Mouse (Mus musculus): ENCODE measurements around the gene Fli1. TPM values are rescaled to one million over a fixed set of nuclear protein-coding genes. Genes with fewer than 3 reads are reported as not detected.

The Fli1 gene
- polyA plus RNA-seq, 1 experiment from 2014 or later, result 27.3 TPM

DNA sequence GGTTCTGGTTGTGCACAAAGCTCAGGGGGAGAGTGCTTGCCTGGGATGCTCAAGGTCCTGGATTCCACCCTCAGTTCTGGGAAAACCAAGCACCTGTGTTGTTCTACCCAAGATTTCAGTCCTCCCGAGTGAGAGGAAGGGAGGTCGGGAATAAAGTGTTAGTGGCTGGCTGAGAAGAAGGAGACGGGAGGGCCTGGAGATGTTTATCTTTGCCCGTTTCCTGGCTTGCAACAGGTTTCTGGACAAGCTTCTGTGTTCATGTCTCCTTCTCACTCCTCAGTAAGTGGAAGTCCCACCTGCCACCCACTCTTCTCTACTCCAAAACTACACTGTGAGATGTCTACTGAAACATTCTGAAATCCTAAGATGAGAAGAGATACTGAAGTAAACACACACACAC is 39.2 kb downstream of the Fli1 start:
- ATAC-seq (ENCODE audit: low FRiP score, low TSS enrichment), result no peak

DNA sequence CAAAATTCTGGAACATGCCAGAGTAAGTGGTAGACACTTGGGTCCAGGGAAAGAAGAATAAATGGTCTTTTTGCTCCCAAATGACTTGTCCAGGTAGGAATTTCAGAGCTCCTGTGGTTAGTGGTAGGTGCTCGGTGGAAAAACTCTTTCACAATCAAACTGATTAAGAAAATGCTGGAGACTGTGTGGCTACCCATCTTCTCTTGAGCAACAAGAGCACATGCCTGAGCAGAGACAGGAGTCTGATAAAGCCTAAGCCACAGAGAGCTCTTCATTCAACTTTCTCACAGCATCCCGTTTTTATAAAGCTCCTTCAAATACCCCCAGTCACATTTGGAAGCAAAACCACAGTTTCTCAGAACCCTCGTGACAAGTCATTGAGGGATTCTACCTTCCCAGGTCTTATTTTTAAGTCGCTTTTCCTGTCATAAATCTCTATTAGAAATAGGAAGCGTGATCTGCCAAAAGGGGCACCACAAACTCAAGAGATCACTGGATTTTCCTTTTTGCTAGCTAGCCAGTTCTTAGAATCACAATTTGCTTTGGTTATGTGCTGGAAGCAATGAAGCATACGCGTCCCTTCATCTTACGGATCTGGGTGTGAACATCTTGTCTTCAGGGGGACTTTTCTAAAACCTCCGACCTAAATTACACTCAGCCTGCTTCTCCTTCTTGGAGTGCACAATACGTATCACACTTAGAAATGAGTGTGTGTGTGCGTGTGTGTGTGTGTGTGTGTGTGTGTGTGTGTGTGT is 40.2 kb downstream of the Fli1 start:
- no peak overlapping the region for H3K27ac ChIP-seq (ENCODE audit: low read depth, low read length)
- no peaks in the 10 kb centered on the region for H3K36me3 ChIP-seq (ENCODE audit: control insufficient read depth, insufficient read depth, low read length)
- H3K4me2 ChIP-seq (replicated peaks; ENCODE audit: low read depth, low read length), result no peak overlapping the region
- 72% methylated on average over 11 of the region's 11 CpGs for WGBS
- ATAC-seq (ENCODE audit: low FRiP score, low TSS enrichment), result no peak
- H3K4me1 ChIP-seq (ENCODE audit: control insufficient read depth, insufficient read depth, low read length), result peaks cover 33% of the 10 kb centered on the region
- no peak overlapping the region for H3K4me3 ChIP-seq (ENCODE audit: low read length)
- H3K27me3 ChIP-seq (ENCODE audit: control insufficient read depth, insufficient read depth, low read length), result no peaks in the 10 kb centered on the region
- no peaks in the 10 kb centered on the region for H3K9me3 ChIP-seq (ENCODE audit: control insufficient read depth, low read length)
- H3K9ac ChIP-seq (ENCODE audit: low read depth, low read length), result no peak overlapping the region

More for the DNA sequence above, 39.2 kb downstream of the Fli1 start:
- peaks cover 40% of the 10 kb centered on the region for H3K4me1 ChIP-seq (ENCODE audit: control insufficient read depth, insufficient read depth, low read length)
- no peak overlapping the region for H3K9ac ChIP-seq (ENCODE audit: low read depth, low read length)
- no peak overlapping the region for H3K4me3 ChIP-seq (ENCODE audit: low read length)
- H3K27ac ChIP-seq (ENCODE audit: low read depth, low read length), result no peak overlapping the region; the same call in 1 of the 2 replicates
- no peaks in the 10 kb centered on the region for H3K36me3 ChIP-seq (ENCODE audit: control insufficient read depth, insufficient read depth, low read length)
- no peak overlapping the region for H3K4me2 ChIP-seq (replicated peaks; ENCODE audit: low read depth, low read length)
- 25% methylated on average over 4 of the region's 4 CpGs for WGBS
- no peaks in the 10 kb centered on the region for H3K27me3 ChIP-seq (ENCODE audit: control insufficient read depth, insufficient read depth, low read length)
- no peaks in the 10 kb centered on the region for H3K9me3 ChIP-seq (ENCODE audit: control insufficient read depth, low read length)

DNA sequence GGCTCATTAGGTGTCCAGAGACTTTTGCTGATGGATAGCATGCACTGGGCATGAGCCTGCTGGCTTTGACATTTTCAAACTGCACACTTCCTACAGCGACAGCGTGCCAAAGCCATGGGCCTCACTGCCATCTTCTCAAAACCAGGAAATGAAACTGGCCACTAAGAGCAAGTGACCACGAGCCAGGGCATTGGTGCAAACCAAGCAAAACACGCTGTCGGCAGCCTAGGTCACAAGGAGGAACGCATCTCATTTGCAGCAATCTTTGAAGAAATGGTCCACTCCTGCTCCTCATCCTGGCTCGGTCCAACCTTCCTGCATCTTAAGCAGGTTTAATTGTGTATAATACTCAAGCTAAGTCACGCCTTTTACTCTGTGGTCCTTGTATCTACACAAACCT is 41.8 kb downstream of the Fli1 start:
- Histone ChIP-seq H3K9me3 (ENCODE audit: control insufficient read depth, low read length) (no peaks in the 10 kb centered on the region), H3K9ac (ENCODE audit: low read depth, low read length) (no peak overlapping the region), H3K27ac (ENCODE audit: low read depth, low read length) (no peak overlapping the region), H3K27me3 (ENCODE audit: control insufficient read depth, insufficient read depth, low read length) (no peaks in the 10 kb centered on the region), H3K4me2 (replicated peaks; ENCODE audit: low read depth, low read length) (no peak overlapping the region), H3K4me3 (ENCODE audit: low read length) (no peak overlapping the region), H3K4me1 (ENCODE audit: control insufficient read depth, insufficient read depth, low read length) (peaks cover 28% of the 10 kb centered on the region), H3K36me3 (ENCODE audit: control insufficient read depth, insufficient read depth, low read length) (no peaks in the 10 kb centered on the region)
- WGBS, result 83% methylated on average over 8 of the region's 8 CpGs
- no peak for ATAC-seq (ENCODE audit: low FRiP score, low TSS enrichment)

- no peak overlapping the region for H3K27ac ChIP-seq (ENCODE audit: low read depth, low read length)
- H3K9ac ChIP-seq (ENCODE audit: low read depth, low read length), result no peak overlapping the region
- H3K9me3 ChIP-seq (ENCODE audit: control insufficient read depth, low read length), result no peaks in the 10 kb centered on the region
- no peak overlapping the region for H3K4me3 ChIP-seq (ENCODE audit: low read length)
- no peaks in the 10 kb centered on the region for H3K27me3 ChIP-seq (ENCODE audit: control insufficient read depth, insufficient read depth, low read length)
- H3K4me1 ChIP-seq (ENCODE audit: control insufficient read depth, insufficient read depth, low read length), result peaks cover 30% of the 10 kb centered on the region
- no peak overlapping the region for H3K4me2 ChIP-seq (replicated peaks; ENCODE audit: low read depth, low read length)
- WGBS, result 65% methylated on average over 5 of the region's 5 CpGs
- no peaks in the 10 kb centered on the region for H3K36me3 ChIP-seq (ENCODE audit: control insufficient read depth, insufficient read depth, low read length)
- ATAC-seq (ENCODE audit: low FRiP score, low TSS enrichment), result no peak
Measured at GRCm38 (mm10) chr9:32500063-32500462, 42.6 kb downstream of the Fli1 start.

DNA sequence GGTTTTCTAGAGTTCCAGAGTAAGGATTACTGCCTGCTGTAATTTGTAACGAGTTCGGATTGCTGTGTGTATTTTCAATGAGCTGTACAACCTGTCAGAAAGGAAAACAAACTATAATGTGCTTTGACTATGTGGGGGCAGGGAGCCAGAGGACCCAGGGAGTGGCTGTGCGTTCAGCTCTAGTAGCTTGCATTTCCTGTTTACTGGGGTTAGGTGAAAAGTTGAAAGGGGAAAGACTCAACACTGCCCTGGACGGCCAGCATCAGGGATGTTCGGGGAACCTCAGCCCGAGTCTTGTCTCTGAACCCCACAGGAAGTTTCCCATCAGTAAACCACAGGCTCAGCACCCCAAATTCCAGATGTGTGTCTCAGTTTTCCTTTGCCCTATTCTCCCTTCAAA is 43.2 kb downstream of the Fli1 start:
- H3K9me3 ChIP-seq (ENCODE audit: control insufficient read depth, low read length), result no peaks in the 10 kb centered on the region
- no peak overlapping the region for H3K27ac ChIP-seq (ENCODE audit: low read depth, low read length)
- WGBS, result 18% methylated on average over 6 of the region's 6 CpGs
- H3K4me3 ChIP-seq (ENCODE audit: low read length), result no peak overlapping the region
- H3K27me3 ChIP-seq (ENCODE audit: control insufficient read depth, insufficient read depth, low read length), result no peaks in the 10 kb centered on the region
- H3K36me3 ChIP-seq (ENCODE audit: control insufficient read depth, insufficient read depth, low read length), result no peaks in the 10 kb centered on the region
- ATAC-seq (ENCODE audit: low FRiP score, low TSS enrichment), result no peak
- H3K4me1 ChIP-seq (ENCODE audit: control insufficient read depth, insufficient read depth, low read length), result peaks cover 29% of the 10 kb centered on the region
- no peak overlapping the region for H3K4me2 ChIP-seq (replicated peaks; ENCODE audit: low read depth, low read length)
- H3K9ac ChIP-seq (ENCODE audit: low read depth, low read length), result no peak overlapping the region

DNA sequence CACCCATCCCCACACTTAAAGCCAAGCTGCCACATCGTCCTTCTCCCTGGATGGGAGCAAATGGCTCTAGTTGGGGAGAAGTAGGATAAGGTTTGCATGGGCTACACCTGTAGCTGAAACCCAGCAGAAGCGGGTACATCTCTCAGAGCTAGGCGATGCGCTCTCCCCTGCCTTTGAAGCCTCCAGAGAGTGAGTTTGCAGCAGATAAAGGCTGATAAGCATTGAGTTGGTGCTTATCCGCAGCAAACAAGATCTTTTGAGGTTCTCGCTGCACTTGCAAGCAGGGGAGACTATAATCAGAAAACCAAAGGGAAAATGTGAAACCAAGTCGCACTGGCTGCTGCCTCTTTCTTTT is 47.0 kb downstream of the Fli1 start:
- WGBS, result 27% methylated on average over 7 of the region's 7 CpGs
- H3K4me2 ChIP-seq (replicated peaks; ENCODE audit: low read depth, low read length), result no peak overlapping the region
- H3K4me3 ChIP-seq (ENCODE audit: low read length), result no peak overlapping the region

DNA sequence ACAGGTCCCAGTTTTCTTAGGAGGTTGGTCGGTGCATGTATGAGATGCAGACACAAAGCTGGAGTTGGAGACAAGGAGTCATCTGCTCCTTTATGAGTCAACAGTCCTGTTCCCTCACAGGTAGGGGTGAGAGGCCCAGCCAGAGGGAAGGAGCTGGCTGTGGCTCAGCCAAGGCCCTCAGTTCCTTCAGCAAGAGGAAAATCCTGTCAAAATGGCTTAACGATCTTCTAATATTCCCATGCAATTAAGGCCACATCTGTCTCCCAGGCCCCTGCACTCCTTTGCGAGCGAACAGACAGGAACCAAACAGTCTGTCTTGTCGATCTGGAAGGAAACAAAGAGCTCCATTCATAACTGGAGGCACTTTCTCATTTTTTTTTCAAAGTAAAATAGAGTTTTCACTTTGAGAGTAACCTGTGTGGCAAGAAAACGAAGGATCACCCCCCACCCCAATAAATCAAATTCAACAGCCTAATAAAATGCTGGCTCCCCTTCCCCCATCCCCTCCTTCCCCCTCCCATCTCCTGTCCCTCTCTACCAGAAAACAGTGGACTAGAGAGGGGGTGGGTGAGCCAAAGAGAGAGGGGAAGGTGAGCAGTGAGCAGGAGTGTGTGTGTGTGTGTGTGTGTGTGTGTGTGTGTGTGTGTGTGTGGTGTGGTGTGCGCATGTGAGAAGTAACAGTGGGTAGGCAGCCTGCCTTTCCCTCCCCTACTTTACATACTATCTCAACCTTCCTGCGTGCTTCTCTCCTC is 47.6 kb downstream of the Fli1 start:
- H3K27ac ChIP-seq (ENCODE audit: low read depth, low read length), result peak overlapping the region; percentile 44; the same call in 1 of the 2 replicates
- 17% methylated on average over 8 of the region's 8 CpGs for WGBS
- no peak overlapping the region for H3K9ac ChIP-seq (ENCODE audit: low read depth, low read length)
- peak; percentile 83 for ATAC-seq (ENCODE audit: low FRiP score, low TSS enrichment)
- H3K27me3 ChIP-seq (ENCODE audit: control insufficient read depth, insufficient read depth, low read length), result no peaks in the 10 kb centered on the region
- no peak overlapping the region for H3K4me3 ChIP-seq (ENCODE audit: low read length)
- peaks cover 21% of the 10 kb centered on the region for H3K4me1 ChIP-seq (ENCODE audit: control insufficient read depth, insufficient read depth, low read length)
- H3K4me2 ChIP-seq (replicated peaks; ENCODE audit: low read depth, low read length), result no peak overlapping the region
- no peaks in the 10 kb centered on the region for H3K36me3 ChIP-seq (ENCODE audit: control insufficient read depth, insufficient read depth, low read length)
- H3K9me3 ChIP-seq (ENCODE audit: control insufficient read depth, low read length), result no peaks in the 10 kb centered on the region

More for the DNA sequence above, 47.0 kb downstream of the Fli1 start:
- no peak overlapping the region for H3K9ac ChIP-seq (ENCODE audit: low read depth, low read length)
- H3K4me1 ChIP-seq (ENCODE audit: control insufficient read depth, insufficient read depth, low read length), result peaks cover 21% of the 10 kb centered on the region
- no peaks in the 10 kb centered on the region for H3K36me3 ChIP-seq (ENCODE audit: control insufficient read depth, insufficient read depth, low read length)
- H3K27me3 ChIP-seq (ENCODE audit: control insufficient read depth, insufficient read depth, low read length), result no peaks in the 10 kb centered on the region
- peak overlapping the region; percentile 14; the same call in 1 of the 2 replicates for H3K27ac ChIP-seq (ENCODE audit: low read depth, low read length)
- no peak for ATAC-seq (ENCODE audit: low FRiP score, low TSS enrichment)
- no peaks in the 10 kb centered on the region for H3K9me3 ChIP-seq (ENCODE audit: control insufficient read depth, low read length)

- Histone ChIP-seq H3K27me3 (ENCODE audit: control insufficient read depth, insufficient read depth, low read length) (no peaks in the 10 kb centered on the region), H3K9me3 (ENCODE audit: control insufficient read depth, low read length) (no peaks in the 10 kb centered on the region), H3K9ac (ENCODE audit: low read depth, low read length) (no peak overlapping the region), H3K36me3 (ENCODE audit: control insufficient read depth, insufficient read depth, low read length) (no peaks in the 10 kb centered on the region), H3K27ac (ENCODE audit: low read depth, low read length) (no peak overlapping the region), H3K4me1 (ENCODE audit: control insufficient read depth, insufficient read depth, low read length) (peaks cover 13% of the 10 kb centered on the region), H3K4me2 (replicated peaks; ENCODE audit: low read depth, low read length) (no peak overlapping the region), H3K4me3 (ENCODE audit: low read length) (no peak overlapping the region)
- 87% methylated on average over 4 of the region's 4 CpGs for WGBS
- no peak for ATAC-seq (ENCODE audit: low FRiP score, low TSS enrichment)
Measured at GRCm38 (mm10) chr9:32493588-32494423, 48.9 kb downstream of the Fli1 start.

Data from kidney, embryonic 14.5 days (tissue).